Mouse (Mus musculus) layer of hippocampus, adult 6 months (tissue): ENCODE results near the gene Ppm1b. TPM values are rescaled to one million over a fixed set of nuclear protein-coding genes. Genes with fewer than 3 reads are reported as not detected.

Source experiments
- long read RNA-seq, 2 experiments: library from polyadenylated mRNA; unstranded; transcript quantifications; one replicate each; pipeline ENCODE4 v2.0.0; 2019 to 2020
- polyA plus RNA-seq: library from polyadenylated mRNA; unstranded; fragments of <200 nt; fragmentation: Nextera tagmentation; gene quantifications from 2 replicates; pipeline ENCODE4 v1.2.3, GENCODE M21; 2021

Gene Ppm1b
- polyA plus RNA-seq, result 12.4 and 14.4 TPM in 2 replicates
- long read RNA-seq, experiment 1, partial matches to known transcripts, result 15 of 30 reads
- long read RNA-seq, experiment 1, other reads (novel, unspliced or antisense), result 10 of 30 reads
- long read RNA-seq, experiment 2, transcript Ppm1b-202 (6 exons, 3,323 nt), result major isoform, 19 of 83 reads
- long read RNA-seq, experiment 2, transcript Ppm1b-201 (6 exons, 2,670 nt), result minor isoform, 15 of 83 reads
- long read RNA-seq, experiment 2, partial matches to known transcripts, result 47 of 83 reads
- long read RNA-seq, experiment 2, other reads (novel, unspliced or antisense), result 2 of 83 reads

GRCm38 (mm10) chr17:84956441-84956840 lies at the start of gene Ppm1b:
Gene Ppm1b, plus strand, starts transcription at chr17:84956741.

DNA sequence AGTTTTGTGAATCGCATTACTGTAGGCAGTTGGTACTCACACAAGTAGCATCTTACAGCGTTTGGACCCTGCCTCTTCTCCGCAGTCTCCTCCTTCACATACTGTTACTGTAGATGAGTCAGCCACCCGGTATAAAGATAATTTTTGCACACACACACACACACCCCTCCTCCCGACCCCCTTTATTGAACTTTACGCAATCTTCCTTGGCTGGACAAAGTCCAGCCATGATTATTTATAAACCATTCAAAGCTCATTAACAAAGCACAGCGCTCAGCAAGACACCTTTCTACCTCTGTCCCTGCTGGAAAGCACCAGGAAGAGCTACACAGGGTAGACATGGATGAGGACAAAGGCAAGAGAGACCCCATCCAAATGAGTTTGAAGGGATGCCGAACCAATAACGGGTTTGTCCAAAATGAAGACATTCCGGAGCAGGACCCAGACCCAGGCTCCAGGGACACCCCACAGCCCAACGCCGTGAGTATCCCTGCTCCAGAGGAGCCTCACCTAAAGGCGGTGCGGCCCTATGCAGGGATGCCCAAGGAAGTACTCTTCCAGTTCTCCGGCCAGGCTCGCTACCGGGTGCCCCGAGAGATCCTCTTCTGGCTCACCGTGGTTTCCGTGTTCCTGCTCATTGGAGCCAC lies 71.7 kb downstream of the Ppm1b start, which contains the start of gene Slc3a1:
Gene Slc3a1, plus strand, starts transcription at position 284 of the 647 bp plus-strand sequence.

Other genes starting within 250 kb of the Ppm1b start
- gene Lrpprc, start 166.0 kb upstream of the Ppm1b start, polyA plus RNA-seq, result 22.5 and 23.8 TPM in 2 replicates
- not detected in 2 replicates for gene Slc3a1, start 71.6 kb downstream of the Ppm1b start, polyA plus RNA-seq
- gene Prepl, start 133.5 kb downstream of the Ppm1b start, polyA plus RNA-seq, result 133 and 152 TPM in 2 replicates
- 12.5 and 12.7 TPM in 2 replicates for gene Camkmt, start 133.8 kb downstream of the Ppm1b start, polyA plus RNA-seq